Mouse (Mus musculus): ENCODE measurements around the gene Vps25. TPM values are rescaled to one million over a fixed set of nuclear protein-coding genes. Genes with fewer than 3 reads are reported as not detected.
A peak's percentile ranks its signal among the peaks of the same experiment; 100 is the strongest.

The Vps25 gene
- total and polyA plus RNA-seq, 3 experiments = 75.5 to 107 TPM; not detected in 1

- Histone ChIP-seq H3K9ac (ENCODE audit: control insufficient read depth, low read depth, low read length, poor library complexity, severe bottlenecking) (no peak overlapping the region), H3K27me3 (ENCODE audit: control insufficient read depth in 1 of 2, insufficient read depth in 2 of 2, low read length in 2 of 2) (peaks cover 0 to 4% of the 10 kb centered on the region in 2 experiments; a peak in 2 of 4 replicates), H3K27ac (ENCODE audit: control insufficient read depth, low read depth, low read length) (no peak overlapping the region), H3K36me3 (ENCODE audit: control insufficient read depth in 1 of 2, insufficient read depth in 2 of 2, low read length in 2 of 2) (peaks cover 0 to 14% of the 10 kb centered on the region in 2 experiments; a peak in 2 of 4 replicates), H3K79me2 (ENCODE audit: control insufficient read depth, insufficient read depth, low read length, poor library complexity) (no peaks in the 10 kb centered on the region), H3K9me3 (replicated peaks; ENCODE audit: insufficient read depth, low read length) (no peaks in the 10 kb centered on the region), H3K4me3 (ENCODE audit: control insufficient read depth in 1 of 2, insufficient read depth in 1 of 2, low read depth in 2 of 2, low read length in 2 of 2) (no peak overlapping the region), H3K4me1 (ENCODE audit: control insufficient read depth in 1 of 2, insufficient read depth in 2 of 2, low read length in 2 of 2) (peaks cover 3 to 24% of the 10 kb centered on the region in 2 experiments; a peak in 3 of 4 replicates)
- TF ChIP-seq EP300 (IDR thresholded peaks at IDR 0.05; ENCODE audit: low read depth in 1 of 2, low read length in 2 of 2) (no peak), GATA1 (IDR thresholded peaks at IDR 0.05; ENCODE audit: low read depth, low read length) (peak; percentile 15; the same call in 1 of the 2 replicates), RCOR1 (IDR thresholded peaks at IDR 0.05; ENCODE audit: low read depth, low read length) (peak; percentile 73)
- no peak for DNase-seq (ENCODE audit: low read depth, low spot score)
Observed at GRCm38 (mm10) chr11:101233240-101233639, 20.3 kb upstream of the Vps25 start.

GRCm38 (mm10) chr11:101234124-101234523 is 19.4 kb upstream of the Vps25 start:
- Histone ChIP-seq H3K27ac (ENCODE audit: control insufficient read depth, low read depth, low read length) (no peak overlapping the region), H3K79me2 (ENCODE audit: control insufficient read depth, insufficient read depth, low read length, poor library complexity) (no peaks in the 10 kb centered on the region), H3K9ac (ENCODE audit: control insufficient read depth, low read depth, low read length, poor library complexity, severe bottlenecking) (no peak overlapping the region), H3K9me3 (replicated peaks; ENCODE audit: insufficient read depth, low read length) (no peaks in the 10 kb centered on the region), H3K36me3 (ENCODE audit: control insufficient read depth in 1 of 2, insufficient read depth in 2 of 2, low read length in 2 of 2) (peaks cover 0 to 14% of the 10 kb centered on the region in 2 experiments; a peak in 2 of 4 replicates), H3K4me1 (ENCODE audit: control insufficient read depth in 1 of 2, insufficient read depth in 2 of 2, low read length in 2 of 2) (peaks cover 2 to 23% of the 10 kb centered on the region in 2 experiments; a peak in 3 of 4 replicates), H3K4me3 (ENCODE audit: control insufficient read depth in 1 of 2, insufficient read depth in 1 of 2, low read depth in 2 of 2, low read length in 2 of 2) (no peak overlapping the region), H3K27me3 (ENCODE audit: control insufficient read depth in 1 of 2, insufficient read depth in 2 of 2, low read length in 2 of 2) (peaks cover 0 to 6% of the 10 kb centered on the region in 2 experiments; a peak in 3 of 4 replicates)
- no peak for DNase-seq (ENCODE audit: low read depth, low spot score)
- TF ChIP-seq USF1 (IDR thresholded peaks at IDR 0.05; ENCODE audit: low read depth, low read length) (no peak), EP300 (IDR thresholded peaks at IDR 0.05; ENCODE audit: low read depth in 1 of 2, low read length in 2 of 2) (no peak), TCF12 (IDR thresholded peaks at IDR 0.05; ENCODE audit: low read depth, low read length) (no peak), KAT2A (conservative IDR thresholded peaks at IDR 0.05; ENCODE audit: low read depth, low read length) (no peak), BHLHE40 (IDR thresholded peaks at IDR 0.05; ENCODE audit: borderline replicate concordance, low read depth, low read length) (no peak), RCOR1 (IDR thresholded peaks at IDR 0.05; ENCODE audit: low read depth, low read length) (no peak), MAZ (IDR thresholded peaks at IDR 0.05; ENCODE audit: low read depth, low read length) (no peak), SMC3 (IDR thresholded peaks at IDR 0.05; ENCODE audit: low read depth, low read length) (no peak), TBP (IDR thresholded peaks at IDR 0.05; ENCODE audit: low read depth, low read length) (no peak), MYC (IDR thresholded peaks at IDR 0.05; ENCODE audit: low read depth, low read length) (no peak), MAX (IDR thresholded peaks at IDR 0.05; ENCODE audit: low read length) (no peak), CHD2 (IDR thresholded peaks at IDR 0.05; ENCODE audit: low read length) (no peak), ETS1 (IDR thresholded peaks at IDR 0.05; ENCODE audit: low read depth, low read length) (no peak), ELF1 (IDR thresholded peaks at IDR 0.05; ENCODE audit: low read depth, low read length) (no peak), ZMIZ1 (IDR thresholded peaks at IDR 0.05; ENCODE audit: low read depth, low read length) (no peak), TAL1 (IDR thresholded peaks at IDR 0.05; ENCODE audit: low read length) (no peak), NRF1 (IDR thresholded peaks at IDR 0.05; ENCODE audit: insufficient read depth, low read depth, low read length, poor library complexity, severe bottlenecking) (no peak), ZC3H11A (IDR thresholded peaks at IDR 0.05; ENCODE audit: low read depth, low read length) (no peak)

All from MEL (cell line).